In genomic region chr6:38129883-38130282, GRCm38 (mm10) we compare ENCODE assay signal across 25 mouse cellular contexts. TPM values are rescaled to one million over a fixed set of nuclear protein-coding genes. Genes with fewer than 3 reads are reported as not detected.
DNase-seq lines count a peak whose midpoint lies in the region; ATAC-seq and TF ChIP-seq lines count a peak whose summit lies in the region.
"Had no signal": no experiment of that assay in that cellular context is flagged by ENCODE, and none has a peak within 500 bp of the region (broad histone marks: within the 10 kb centered on the region; RNA-seq: fewer than 3 reads in every experiment).

No protein-coding gene starts in this region.

- no peaks in the 10 kb centered on the region for H3K79me2 ChIP-seq in heart, adult 2 months (replicated peaks; ENCODE audit: control insufficient read depth, insufficient read depth, low read length)

- TF ChIP-seq POLR2A in heart, adult 2 months (IDR thresholded peaks at IDR 0.05; ENCODE audit: insufficient read depth, low read depth, low read length) = no peak

- 98% methylated on average over 5 of the region's 5 CpGs for WGBS in heart, adult 2 months
- WGBS in liver, embryonic 14.5 days (ENCODE audit: insufficient replicate concordance) = 76% methylated on average over 5 of the region's 5 CpGs
- 79% methylated on average over 5 of the region's 5 CpGs for WGBS in liver, embryonic 12.5 days (ENCODE audit: insufficient replicate concordance)
- WGBS in stomach, postnatal 0 days = 95% methylated on average over 5 of the region's 5 CpGs

- peak; percentile 33 for TF ChIP-seq CTCF in heart, adult 2 months (IDR thresholded peaks at IDR 0.05)
- TF ChIP-seq CTCF in liver, embryonic 14.5 days (IDR thresholded peaks at IDR 0.05; ENCODE audit: low read depth) = peak; percentile 42; the same call in 1 of the 2 replicates
- peak; percentile 33 for TF ChIP-seq CTCF in stomach, postnatal 0 days (IDR thresholded peaks at IDR 0.05; ENCODE audit: low read depth)

- no peaks in the 10 kb centered on the region for H3K9me3 ChIP-seq in liver, embryonic 14.5 days (ENCODE audit: control insufficient read depth, low read length)
- H3K9me3 ChIP-seq in liver, embryonic 12.5 days (replicated peaks) = no peaks in the 10 kb centered on the region
- H3K9me3 ChIP-seq in stomach, postnatal 0 days (ENCODE audit: control insufficient read depth, low read length) = no peaks in the 10 kb centered on the region
- H3K9me3 ChIP-seq: embryonic facial prominence, embryonic 13.5 days; forebrain, embryonic 15.5 days; limb, embryonic 15.5 days; midbrain, embryonic 10.5 days had no signal

- DNase-seq in heart, adult 2 months = no peak
- DNase-seq in heart, adult 9 months (ENCODE audit: low spot score in 2 of 2) = no peak
- DNase-seq in liver, embryonic 14.5 days (ENCODE audit: low read depth in 3 of 3, low spot score in 3 of 3) = no peak
- peak; percentile 36 for DNase-seq in ES-CJ7 (ENCODE audit: low read depth, low spot score)
- no peak for DNase-seq in stomach, postnatal 0 days (ENCODE audit: low spot score)
- DNase-seq: cerebellum, postnatal 10 days; kidney, adult 9 months; liver, postnatal 0 days; lung, postnatal 4 days; retina, postnatal 1 day had no signal

- H3K4me2 ChIP-seq in liver, embryonic 14.5 days (ENCODE audit: low read depth) = no peak overlapping the region
- no peak overlapping the region for H3K4me2 ChIP-seq in liver, embryonic 12.5 days
- H3K4me2 ChIP-seq in stomach, postnatal 0 days (replicated peaks; ENCODE audit: low read depth) = no peak overlapping the region
- H3K4me2 ChIP-seq: embryonic facial prominence, embryonic 13.5 days; forebrain, embryonic 15.5 days; limb, embryonic 15.5 days had no signal

- H3K27ac ChIP-seq in heart, adult 2 months = no peak overlapping the region
- H3K27ac ChIP-seq in liver, embryonic 14.5 days = no peak overlapping the region
- H3K27ac ChIP-seq in liver, embryonic 12.5 days = no peak overlapping the region
- H3K27ac ChIP-seq in stomach, postnatal 0 days (replicated peaks) = no peak overlapping the region
- H3K27ac ChIP-seq: embryonic facial prominence, embryonic 13.5 days; forebrain, embryonic 15.5 days; heart, embryonic 10.5 days; hindbrain, embryonic 10.5 days; limb, embryonic 15.5 days; midbrain, embryonic 10.5 days had no signal

- intact Hi-C loops in heart, adult 2 months (cut with DNase I) = no loop called here

- no peak for ATAC-seq in liver, embryonic 14.5 days (ENCODE audit: insufficient read depth)
- no peak for ATAC-seq in liver, embryonic 12.5 days
- ATAC-seq in stomach, postnatal 0 days (ENCODE audit: low FRiP score, low TSS enrichment) = no peak
- no peak for ATAC-seq in megakaryocyte progenitor cell, adult 5-6 weeks (replicated peaks; ENCODE audit: poor library complexity)
- ATAC-seq: forebrain, embryonic 15.5 days; liver, postnatal 0 days had no signal

- H3K9ac ChIP-seq in heart, adult 2 months (ENCODE audit: low read depth, low read length) = no peak overlapping the region
- no peak overlapping the region for H3K9ac ChIP-seq in liver, embryonic 14.5 days (replicated peaks)
- H3K9ac ChIP-seq in liver, embryonic 12.5 days = no peak overlapping the region
- no peak overlapping the region for H3K9ac ChIP-seq in stomach, postnatal 0 days (ENCODE audit: low read length)
- H3K9ac ChIP-seq: embryonic facial prominence, embryonic 13.5 days; forebrain, embryonic 15.5 days; limb, embryonic 15.5 days; liver, postnatal 0 days had no signal

- H3K4me1 ChIP-seq in heart, adult 2 months (ENCODE audit: control insufficient read depth, insufficient read depth, low read length) = peaks cover 2% of the 10 kb centered on the region; the same call in 1 of the 2 replicates
- no peaks in the 10 kb centered on the region for H3K4me1 ChIP-seq in liver, embryonic 14.5 days (replicated peaks; ENCODE audit: control insufficient read depth in 2 of 2, insufficient read depth in 2 of 2, low read length in 1 of 2)
- H3K4me1 ChIP-seq in liver, embryonic 12.5 days = 0 out of 2 replicates have a peak, but pooled peaks cover 5% of the 10 kb centered on the region
- no peaks in the 10 kb centered on the region; the same call in 1 of the 2 replicates for H3K4me1 ChIP-seq in stomach, postnatal 0 days (replicated peaks; ENCODE audit: control insufficient read depth, insufficient read depth)
- H3K4me1 ChIP-seq: hindbrain, embryonic 10.5 days; midbrain, embryonic 10.5 days had no signal

- no peaks in the 10 kb centered on the region for H3K36me3 ChIP-seq in heart, adult 2 months (ENCODE audit: control insufficient read depth, insufficient read depth, low read length)
- H3K36me3 ChIP-seq in liver, embryonic 14.5 days (replicated peaks; ENCODE audit: control insufficient read depth, insufficient read depth, low read depth) = no peaks in the 10 kb centered on the region
- H3K36me3 ChIP-seq in liver, embryonic 12.5 days = peaks cover 8% of the 10 kb centered on the region
- no peaks in the 10 kb centered on the region for H3K36me3 ChIP-seq in stomach, postnatal 0 days (ENCODE audit: control insufficient read depth, insufficient read depth, low read length)

- TF ChIP-seq EP300 in heart, adult 2 months (IDR thresholded peaks at IDR 0.05; ENCODE audit: insufficient read depth, low read depth, low read length) = no peak
- TF ChIP-seq EP300 in liver, embryonic 14.5 days (IDR thresholded peaks at IDR 0.05; ENCODE audit: low read depth) = no peak
- TF ChIP-seq EP300 in stomach, postnatal 0 days (optimal IDR thresholded peaks at IDR 0.05) = no peak

- no peak overlapping the region for H3K4me3 ChIP-seq in heart, adult 2 months
- H3K4me3 ChIP-seq in liver, embryonic 14.5 days (ENCODE audit: insufficient read depth in 1 of 2, low read depth in 2 of 2, low read length in 2 of 2) = no peak overlapping the region
- H3K4me3 ChIP-seq in liver, embryonic 12.5 days = no peak overlapping the region
- no peak overlapping the region for H3K4me3 ChIP-seq in stomach, postnatal 0 days (ENCODE audit: low read depth, low read length)
- H3K4me3 ChIP-seq: embryonic facial prominence, embryonic 13.5 days; forebrain, embryonic 15.5 days; heart, embryonic 10.5 days; hindbrain, embryonic 10.5 days; limb, embryonic 15.5 days; midbrain, embryonic 10.5 days had no signal

- H3K27me3 ChIP-seq in heart, adult 2 months (ENCODE audit: control insufficient read depth, insufficient read depth, low read length) = no peaks in the 10 kb centered on the region
- H3K27me3 ChIP-seq in liver, embryonic 14.5 days (ENCODE audit: control insufficient read depth, insufficient read depth, low read length) = no peaks in the 10 kb centered on the region
- H3K27me3 ChIP-seq in liver, embryonic 12.5 days (replicated peaks) = no peaks in the 10 kb centered on the region
- H3K27me3 ChIP-seq in stomach, postnatal 0 days (ENCODE audit: control insufficient read depth, insufficient read depth, low read length) = no peaks in the 10 kb centered on the region
- H3K27me3 ChIP-seq: embryonic facial prominence, embryonic 13.5 days; forebrain, embryonic 15.5 days; limb, embryonic 15.5 days had no signal

RNA-seq across cellular contexts. Expression of gene Atp6v0a4, which starts 5.5 kb away (rescaled TPM):
- total RNA-seq in heart, adult 2 months (2021) = 1 to 10 TPM; 1.0 to 2.5 TPM
- polyA plus RNA-seq in heart, adult 2 months (2012; rRNA removed) = 0.67 and 1.4 TPM in 2 replicates
- 0.17 and 0.35 TPM in 2 replicates for polyA plus RNA-seq in liver, embryonic 14.5 days (2012; rRNA removed)
- 0.10 and 0.13 TPM in 2 replicates for polyA plus RNA-seq in liver, embryonic 14.5 days (2014; fragmentation: Nextera tagmentation; extraction: Ambion mirVana)
- 0.10 TPM in 1 of 2 replicates, not detected in the other for polyA plus RNA-seq in liver, embryonic 12.5 days (2016; fragmentation: Nextera tagmentation; extraction: Ambion mirVana)
- polyA plus RNA-seq in stomach, postnatal 0 days (2015; fragmentation: Nextera tagmentation; extraction: Ambion mirVana) = 11.9 and 13.9 TPM in 2 replicates
- total RNA-seq in megakaryocyte progenitor cell, adult 5-6 weeks (2015) = not detected in 2 replicates
- not detected in 2 replicates for total RNA-seq in megakaryocyte progenitor cell, adult 5-6 weeks (2017)
- total RNA-seq: monocyte, adult 5-6 weeks had no signal
- polyA plus RNA-seq: heart, embryonic 10.5 days; hindbrain, embryonic 10.5 days; midbrain, embryonic 10.5 days; neural tube, embryonic 11.5 days had no signal

RNA-seq across cellular contexts. Expression of gene Tmem213, which starts 20.8 kb away (rescaled TPM):
- total RNA-seq in heart, adult 2 months (2021) = not detected
- not detected in 2 replicates for polyA plus RNA-seq in heart, adult 2 months (2012; rRNA removed)
- polyA plus RNA-seq in liver, embryonic 14.5 days (2012; rRNA removed) = not detected in 2 replicates
- not detected in 2 replicates for polyA plus RNA-seq in liver, embryonic 14.5 days (2014; fragmentation: Nextera tagmentation; extraction: Ambion mirVana)
- polyA plus RNA-seq in liver, embryonic 12.5 days (2016; fragmentation: Nextera tagmentation; extraction: Ambion mirVana) = not detected in 2 replicates
- 1.9 and 3.0 TPM in 2 replicates for polyA plus RNA-seq in stomach, postnatal 0 days (2015; fragmentation: Nextera tagmentation; extraction: Ambion mirVana)
- total RNA-seq in megakaryocyte progenitor cell, adult 5-6 weeks (2015) = not detected in 2 replicates
- not detected in 2 replicates for total RNA-seq in megakaryocyte progenitor cell, adult 5-6 weeks (2017)
- total RNA-seq: gastrocnemius, postnatal 25 days; layer of hippocampus, postnatal 25 days; left cerebral cortex, postnatal 25 days; monocyte, adult 5-6 weeks had no signal
- polyA plus RNA-seq: forebrain, embryonic 15.5 days; heart, embryonic 10.5 days; heart, postnatal 0 days; hindbrain, embryonic 10.5 days; large intestine, adult 2 months; liver, postnatal 0 days; midbrain, embryonic 10.5 days; neural tube, embryonic 11.5 days had no signal
